Mouse (Mus musculus): ENCODE data around the gene Itsn2.
"Not testable (repeated sequence)": the region's sequence is repeated elsewhere in the genome, so short reads cannot be mapped to it uniquely, and the experiment has no call there.

Gene Itsn2

DNA sequence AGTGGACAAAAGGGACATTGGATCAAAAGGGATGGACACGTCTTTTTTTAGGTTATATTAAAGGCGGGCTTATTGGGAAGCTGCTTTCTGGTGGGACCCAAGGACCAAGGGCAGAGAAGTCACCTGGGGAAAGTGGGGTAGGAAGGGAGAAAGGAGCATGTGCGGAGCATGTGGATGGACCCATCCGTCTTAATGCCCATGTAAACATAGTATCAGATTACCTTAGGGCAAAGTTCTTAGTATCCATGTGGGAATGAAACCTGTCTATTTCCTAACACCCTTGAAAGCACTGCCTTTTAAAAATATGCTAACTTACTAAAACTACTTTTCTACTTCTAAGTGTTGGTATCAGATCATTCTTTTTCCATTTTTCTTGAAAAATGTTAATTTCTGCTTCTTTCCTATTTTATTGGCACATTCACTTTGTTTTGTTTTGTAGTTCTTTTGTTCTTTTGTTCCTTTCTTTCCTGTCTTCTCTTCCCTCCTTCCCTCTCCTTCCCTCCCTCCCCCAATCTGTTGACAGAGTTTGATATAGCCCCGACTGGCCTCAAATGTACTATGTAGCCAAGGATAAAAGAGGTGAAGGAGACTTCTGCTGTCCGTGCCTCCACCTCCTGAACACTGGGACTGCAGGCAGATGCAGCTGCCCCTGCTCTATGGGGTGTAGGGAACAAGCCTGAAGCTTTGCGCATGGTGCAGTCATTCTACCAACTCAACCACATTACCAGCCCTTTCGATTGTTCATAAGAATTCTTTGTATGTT lies 6.4 kb downstream of the Itsn2 start:
- DNase-seq = no peak

GRCm38 (mm10) chr12:4599713-4600112 lies 7.3 kb downstream of the Itsn2 start:
- no peak for DNase-seq

- no peak for DNase-seq
Observed at GRCm38 (mm10) chr12:4606625-4607024, 14.2 kb downstream of the Itsn2 start.

DNA sequence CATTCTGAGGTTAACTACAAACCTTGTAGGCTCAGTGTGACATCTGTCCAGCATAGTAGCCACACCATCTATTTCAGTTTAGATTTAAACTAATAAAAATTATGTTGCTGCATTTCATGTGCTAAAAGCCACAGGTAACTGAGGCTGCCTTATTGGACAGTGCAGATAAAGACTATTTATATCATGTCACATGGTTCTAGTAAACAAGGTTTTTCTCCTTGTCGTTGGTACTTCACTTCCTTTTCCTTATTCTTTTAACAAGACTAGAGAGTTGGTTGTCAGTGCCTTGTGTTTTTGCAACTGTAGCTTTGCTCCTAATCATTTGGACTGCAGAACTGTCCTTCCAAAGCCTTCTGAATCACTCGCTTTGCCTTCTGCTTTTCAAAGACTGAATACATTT lies 22.3 kb downstream of the Itsn2 start:
- no peak for DNase-seq

DNA sequence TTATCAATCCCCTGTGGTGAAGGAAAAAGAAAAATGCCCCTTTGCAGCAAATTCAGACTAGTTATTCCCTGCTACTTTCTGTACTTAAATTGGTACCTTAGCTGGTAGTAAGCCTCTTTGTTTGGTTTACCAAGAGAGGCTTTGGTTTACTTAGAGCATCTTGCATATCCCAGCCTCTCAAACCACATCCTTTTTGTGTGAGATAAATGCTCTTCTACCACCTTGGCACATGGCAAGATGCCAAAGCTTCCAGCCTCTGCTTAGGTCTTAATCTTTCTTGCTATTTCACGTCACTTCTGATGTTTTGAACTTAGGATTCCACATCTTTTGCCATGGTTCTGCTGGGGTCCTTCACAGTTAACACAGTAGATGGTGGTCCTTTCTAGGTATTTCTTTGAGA lies 31.8 kb downstream of the Itsn2 start:
- DNase-seq = peak; percentile 9 to 13

DNA sequence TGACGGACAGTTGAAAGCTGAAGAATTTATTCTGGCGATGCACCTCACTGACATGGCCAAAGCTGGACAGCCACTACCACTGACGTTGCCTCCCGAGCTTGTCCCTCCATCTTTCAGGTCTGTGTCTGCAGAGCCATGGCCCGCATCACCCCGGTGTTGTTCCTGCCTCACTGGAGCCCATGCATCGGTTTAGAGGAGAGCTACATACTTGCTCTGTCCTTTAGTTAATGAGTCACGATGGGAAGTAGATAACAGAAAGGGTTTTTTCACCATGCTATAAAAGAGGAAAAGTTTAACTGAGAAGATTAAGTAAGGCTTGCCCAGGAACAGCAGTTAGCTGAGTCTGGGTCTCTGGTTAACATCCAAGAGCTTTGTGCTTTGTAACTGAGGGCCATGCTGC lies 40.5 kb downstream of the Itsn2 start:
- DNase-seq = no peak

DNA sequence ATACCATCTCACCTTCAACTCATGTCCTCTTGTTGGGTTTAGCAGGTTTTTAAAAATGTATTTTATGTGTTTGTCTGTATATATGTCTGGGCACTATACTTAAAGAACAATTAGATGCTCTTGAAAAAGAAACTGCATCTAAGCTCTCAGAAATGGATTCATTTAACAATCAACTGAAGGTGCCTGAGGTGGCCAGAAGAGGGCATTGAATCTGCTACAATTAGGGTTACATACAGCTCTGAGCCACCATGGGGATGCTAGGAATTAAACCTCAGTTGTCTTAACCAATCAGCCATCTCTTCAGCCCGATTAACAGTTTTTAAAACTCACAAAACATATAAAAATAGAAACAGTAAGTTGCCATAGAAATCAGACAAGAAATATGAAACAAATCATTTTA lies 46.0 kb downstream of the Itsn2 start:
- DNase-seq = no peak

DNA sequence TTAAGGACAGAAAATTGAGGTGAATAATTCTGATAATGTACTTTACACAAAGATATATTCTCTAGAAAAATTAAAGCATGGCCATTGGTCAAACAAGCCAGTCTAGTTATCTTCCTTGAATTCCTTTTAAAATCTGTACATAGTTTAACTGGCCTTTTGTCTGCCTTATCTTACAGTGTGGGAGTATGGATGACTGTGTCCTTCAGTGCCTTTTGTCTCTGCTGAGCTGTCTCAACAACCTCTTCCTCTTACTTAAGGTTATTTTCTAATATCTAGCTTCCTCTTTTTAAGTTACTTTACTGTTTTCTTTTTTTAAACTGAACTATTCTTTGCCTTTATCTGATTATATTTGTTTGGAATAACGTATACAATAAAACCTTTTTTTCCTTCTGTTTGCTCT lies 48.3 kb downstream of the Itsn2 start:
- DNase-seq = no peak

DNA sequence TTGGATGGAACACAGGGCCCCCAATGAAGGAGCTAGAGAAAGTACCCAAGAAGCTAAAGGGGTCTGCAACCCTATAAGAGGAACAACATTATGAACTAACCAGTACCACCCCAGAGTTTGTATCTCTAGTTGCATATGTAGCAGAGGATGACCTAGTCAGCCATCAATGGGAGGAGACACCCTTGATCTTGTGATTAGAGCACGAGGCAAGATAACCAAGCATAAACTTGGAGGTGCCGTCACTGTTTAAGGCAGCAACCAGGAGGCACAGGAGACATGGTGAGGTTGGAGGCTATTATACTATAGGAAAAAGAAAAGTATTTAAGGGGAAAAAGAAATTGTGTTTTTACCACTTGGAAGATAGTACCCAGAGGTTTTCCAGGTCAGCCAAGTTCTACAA lies 64.4 kb downstream of the Itsn2 start:
- DNase-seq = no peak

DNA sequence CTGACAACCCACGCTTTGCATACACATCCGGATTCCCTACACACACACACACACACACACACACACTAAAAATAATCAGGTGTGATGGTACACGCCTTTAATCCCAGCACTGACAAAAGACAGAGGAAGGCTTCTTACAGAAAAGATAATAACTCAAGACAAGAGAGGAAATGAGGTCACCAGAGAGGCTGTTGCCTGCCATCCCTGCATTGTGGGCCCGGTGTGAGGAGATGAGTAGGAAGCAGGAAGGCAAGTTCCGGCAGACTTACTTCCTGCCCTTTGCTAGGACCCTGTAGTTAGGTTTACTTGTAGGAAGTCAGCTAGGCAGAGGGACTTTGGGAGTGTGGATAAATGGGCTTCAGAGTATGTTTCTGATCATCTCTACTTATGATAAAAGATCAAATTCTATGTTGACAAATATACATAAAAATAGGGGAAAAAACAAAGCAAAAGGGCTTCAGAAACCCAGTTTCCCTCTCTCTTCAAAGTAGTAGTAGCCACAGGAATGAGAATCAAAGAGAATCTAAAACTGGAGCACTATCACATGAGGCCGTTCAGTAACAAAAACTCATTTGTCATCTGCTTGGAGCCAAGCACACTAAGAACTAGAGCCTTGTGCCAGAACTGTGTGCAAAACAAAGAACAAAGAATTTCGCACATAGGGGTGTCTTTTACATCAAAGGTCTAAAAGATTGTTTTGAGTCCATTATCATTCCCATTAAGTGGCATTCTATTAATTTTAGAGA lies 72.7 kb downstream of the Itsn2 start:
- no peak for DNase-seq

DNA sequence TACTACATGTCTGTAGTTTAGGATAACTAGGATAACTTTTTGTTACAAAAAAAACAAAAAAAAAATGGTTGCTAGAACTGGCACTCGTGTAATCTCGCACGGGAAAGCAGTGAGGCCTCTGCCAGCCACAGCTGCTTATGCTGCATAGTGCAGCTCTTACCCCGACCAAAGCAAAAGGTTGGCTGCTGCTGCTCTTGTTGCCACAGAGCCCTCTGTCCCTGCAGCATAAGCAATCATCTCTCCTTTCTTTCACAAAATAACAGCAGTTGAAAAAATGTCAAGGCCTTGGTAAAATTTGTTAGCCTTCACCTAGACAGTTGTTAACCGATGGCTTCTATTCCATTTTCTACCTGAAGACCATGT lies 73.2 kb downstream of the Itsn2 start:
- no peak for DNase-seq

GRCm38 (mm10) chr12:4676336-4676735 lies 83.9 kb downstream of the Itsn2 start:
- no peak for DNase-seq

DNA sequence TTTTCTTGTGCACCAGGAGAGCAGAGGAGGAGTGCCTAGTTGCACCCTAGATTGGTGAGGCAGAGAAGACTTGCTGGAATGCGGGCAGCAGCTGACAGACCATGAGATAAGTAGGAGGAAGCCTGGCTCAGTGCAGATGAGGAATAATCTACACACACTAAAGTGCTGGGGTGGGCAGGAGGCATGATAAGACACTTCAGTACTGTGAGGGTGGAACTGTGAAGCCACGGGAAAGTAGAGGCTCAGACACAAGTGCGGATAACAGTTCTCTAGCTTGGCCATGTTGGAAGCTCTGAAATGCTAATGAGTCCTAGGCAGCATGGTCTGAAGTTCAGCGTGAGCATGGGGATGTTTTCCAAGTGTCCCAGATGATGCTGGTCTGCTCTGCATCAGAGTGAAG lies 87.5 kb downstream of the Itsn2 start:
- DNase-seq = no peak

GRCm38 (mm10) chr12:4685441-4685840 lies 93.0 kb downstream of the Itsn2 start:
- peak in 1 of 2 experiments; percentile 8 for DNase-seq

GRCm38 (mm10) chr12:4688386-4688785 lies 95.9 kb downstream of the Itsn2 start:
- no peak for DNase-seq

- DNase-seq = no peak
Observed at GRCm38 (mm10) chr12:4689341-4689740, 96.9 kb downstream of the Itsn2 start.

GRCm38 (mm10) chr12:4691193-4691592 lies 98.8 kb downstream of the Itsn2 start:
- no peak for DNase-seq

GRCm38 (mm10) chr12:4694534-4694933 lies 102.1 kb downstream of the Itsn2 start:
- DNase-seq = no peak

DNA sequence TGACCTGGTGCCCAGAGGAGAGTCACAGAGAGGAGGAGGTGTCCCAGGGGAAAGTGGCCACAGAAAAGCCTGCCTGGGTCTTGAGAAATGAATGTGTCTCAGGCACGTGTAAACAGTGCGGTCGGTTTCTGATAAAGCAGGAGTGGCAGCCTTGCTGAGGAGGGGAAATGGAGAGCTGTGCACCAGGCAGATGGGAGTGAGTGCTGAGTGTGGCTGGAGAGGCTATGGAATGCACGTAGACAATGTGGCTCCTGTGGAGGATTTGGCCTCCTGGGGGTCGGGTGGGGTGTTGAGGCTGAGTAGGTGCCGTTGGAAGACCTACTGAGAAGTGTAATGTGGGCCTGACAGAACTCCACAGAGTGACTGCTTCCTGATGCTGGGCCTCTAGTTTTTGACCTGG lies 113.2 kb downstream of the Itsn2 start:
- DNase-seq = not testable (repeated sequence)

GRCm38 (mm10) chr12:4706175-4706574 lies 113.7 kb downstream of the Itsn2 start:
- DNase-seq = no peak

- no peak for DNase-seq
Observed at GRCm38 (mm10) chr12:4706901-4707300, 114.5 kb downstream of the Itsn2 start.

- no peak for DNase-seq
Observed at GRCm38 (mm10) chr12:4707488-4708017, 115.1 kb downstream of the Itsn2 start.

GRCm38 (mm10) chr12:4708296-4708695 lies 115.9 kb downstream of the Itsn2 start:
- DNase-seq = no peak

GRCm38 (mm10) chr12:4708881-4709604 lies 116.6 kb downstream of the Itsn2 start:
- no peak for DNase-seq

All from cerebellum, adult 18-20 months (tissue).